Mouse (Mus musculus): ENCODE results near the gene Cfap44.

Cfap44 gene

DNA sequence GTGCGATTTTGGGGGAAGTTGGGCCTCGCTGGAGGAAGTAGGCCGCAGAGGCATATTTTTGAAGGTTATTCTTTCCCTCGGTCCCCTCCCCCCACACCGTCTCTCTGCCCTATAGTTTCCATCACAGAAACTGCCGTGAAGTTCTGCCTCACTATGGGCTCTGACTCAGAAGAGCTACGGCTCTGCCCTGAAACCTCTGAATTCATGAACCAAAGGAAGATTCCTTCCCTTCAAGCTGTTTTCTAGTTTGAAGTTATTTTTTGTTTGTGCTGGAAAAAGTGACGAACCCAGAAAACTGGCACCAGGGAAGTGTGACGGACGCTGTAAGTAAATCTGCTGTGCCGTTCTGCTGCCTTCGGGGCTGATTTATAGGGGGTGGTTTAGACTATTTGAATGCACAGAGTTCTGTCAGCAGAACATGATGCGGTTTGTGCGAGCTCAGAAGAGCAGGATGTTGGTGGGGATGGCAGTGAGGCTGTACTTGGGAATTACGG is 102.4 kb downstream of the Cfap44 start:
- DNase-seq (ENCODE audit: low spot score) = no peak

GRCm38 (mm10) chr16:44498447-44498846 is 103.9 kb downstream of the Cfap44 start:
- DNase-seq (ENCODE audit: low spot score) = no peak

GRCm38 (mm10) chr16:44501783-44502182 is 107.2 kb downstream of the Cfap44 start:
- no peak for DNase-seq (ENCODE audit: low spot score)

- no peak for DNase-seq (ENCODE audit: low spot score)
These were observed 107.7 kb downstream of the Cfap44 start for GRCm38 (mm10) chr16:44502325-44502724.

GRCm38 (mm10) chr16:44502895-44503575 is 108.4 kb downstream of the Cfap44 start:
- no peak for DNase-seq (ENCODE audit: low spot score)

DNA sequence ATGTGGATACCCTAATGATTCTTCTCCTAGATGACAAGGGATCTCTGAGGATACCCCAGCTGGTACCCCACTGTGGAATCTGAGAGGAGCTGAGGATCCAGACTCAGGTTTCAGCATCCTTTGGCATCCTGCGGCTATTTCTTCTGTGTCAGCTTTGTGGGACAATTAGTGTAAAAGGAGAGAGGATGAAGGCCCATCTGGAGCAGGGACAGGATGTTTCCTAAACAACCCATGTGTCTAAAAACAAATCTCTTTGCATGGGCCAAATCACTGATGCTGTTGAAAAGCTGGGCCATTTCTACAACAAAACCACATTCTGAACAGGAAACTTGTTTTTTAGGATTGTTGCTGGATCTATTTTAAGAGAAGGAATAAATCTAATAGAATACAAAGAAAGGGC is 110.6 kb downstream of the Cfap44 start:
- DNase-seq (ENCODE audit: low spot score) = no peak

GRCm38 (mm10) chr16:44507027-44507929 is 112.7 kb downstream of the Cfap44 start:
- no peak for DNase-seq (ENCODE audit: low spot score)

DNA sequence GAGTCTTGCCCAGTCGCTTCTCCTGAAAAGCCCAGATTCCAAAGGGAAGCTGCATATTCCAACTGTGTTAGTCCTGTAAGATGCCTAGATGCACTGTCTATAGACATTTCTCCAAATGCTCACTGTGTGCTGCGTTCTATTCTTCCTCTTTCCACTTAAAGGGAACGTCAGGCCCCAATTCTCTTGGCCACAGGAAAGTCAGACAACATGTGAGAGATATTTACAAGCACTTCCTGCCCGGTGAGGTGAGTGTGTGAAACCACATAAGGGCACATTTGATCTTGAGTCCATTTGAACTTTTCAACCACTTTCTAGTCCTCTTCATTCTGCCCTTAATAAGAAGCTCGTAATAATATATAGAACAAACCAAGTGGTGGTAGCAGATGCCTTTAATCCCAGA is 113.4 kb downstream of the Cfap44 start:
- no peak for DNase-seq (ENCODE audit: low spot score)

DNA sequence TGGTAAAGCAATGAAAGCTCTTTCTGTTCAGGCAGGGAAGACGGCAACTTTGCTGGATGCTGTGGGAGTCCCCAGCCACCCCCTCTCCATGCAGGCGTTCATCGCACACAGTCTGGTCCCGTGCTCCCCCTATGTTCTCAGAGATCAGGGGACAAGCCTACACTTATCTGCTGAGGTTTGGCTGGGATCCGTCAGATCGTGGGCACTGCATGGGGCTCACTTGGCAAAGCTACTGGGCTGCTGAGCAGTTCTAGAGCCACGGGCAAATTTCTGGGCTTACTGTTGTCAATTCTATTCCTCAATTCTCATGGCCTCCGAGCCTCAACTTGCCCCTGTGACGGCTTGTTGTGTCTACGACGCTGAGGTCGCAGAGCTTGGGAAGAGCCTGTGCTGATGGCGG is 114.2 kb downstream of the Cfap44 start:
- no peak for DNase-seq (ENCODE audit: low spot score)

DNA sequence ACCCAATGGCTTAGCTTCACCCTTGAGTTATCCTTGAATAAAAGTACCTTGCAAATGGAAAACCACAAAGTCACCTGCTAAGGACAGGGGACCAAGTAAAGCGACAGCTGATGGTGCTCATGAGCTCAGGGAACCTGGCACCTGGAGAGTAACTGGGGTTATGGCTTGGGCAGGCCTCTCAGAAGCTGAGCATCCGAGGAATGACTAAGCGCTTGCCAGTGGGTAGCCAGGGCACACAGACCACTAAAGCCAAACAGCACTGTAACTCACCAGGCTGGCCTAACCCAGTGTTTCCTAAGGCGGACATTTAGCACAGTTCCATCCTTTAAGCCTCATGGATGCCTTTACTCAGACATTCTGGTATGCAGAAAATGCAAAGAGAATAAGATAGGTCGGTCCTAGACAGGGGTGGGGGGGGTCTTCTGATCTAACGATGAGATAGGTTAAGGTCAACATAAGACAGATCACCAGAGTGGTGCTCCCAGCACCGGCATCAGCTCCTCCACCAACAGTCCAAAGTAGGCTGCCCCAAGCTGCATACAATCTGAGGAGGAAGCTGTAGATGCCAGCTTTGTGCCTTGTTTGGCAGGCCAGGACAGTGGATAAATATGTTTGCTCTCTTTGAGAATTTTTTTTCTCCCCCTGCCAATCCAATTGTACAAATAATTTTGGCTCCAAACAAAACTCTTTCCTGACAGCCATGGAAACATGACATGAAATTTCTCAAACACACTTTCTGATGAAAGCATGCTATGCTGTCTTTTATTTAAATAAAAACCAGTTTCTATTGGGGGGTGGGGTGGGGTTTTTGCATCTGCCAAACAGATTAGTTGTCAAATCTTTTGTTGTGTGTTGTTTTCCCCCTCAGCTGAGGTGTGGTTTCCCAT is 115.1 kb downstream of the Cfap44 start:
- no peak for DNase-seq (ENCODE audit: low spot score)

DNA sequence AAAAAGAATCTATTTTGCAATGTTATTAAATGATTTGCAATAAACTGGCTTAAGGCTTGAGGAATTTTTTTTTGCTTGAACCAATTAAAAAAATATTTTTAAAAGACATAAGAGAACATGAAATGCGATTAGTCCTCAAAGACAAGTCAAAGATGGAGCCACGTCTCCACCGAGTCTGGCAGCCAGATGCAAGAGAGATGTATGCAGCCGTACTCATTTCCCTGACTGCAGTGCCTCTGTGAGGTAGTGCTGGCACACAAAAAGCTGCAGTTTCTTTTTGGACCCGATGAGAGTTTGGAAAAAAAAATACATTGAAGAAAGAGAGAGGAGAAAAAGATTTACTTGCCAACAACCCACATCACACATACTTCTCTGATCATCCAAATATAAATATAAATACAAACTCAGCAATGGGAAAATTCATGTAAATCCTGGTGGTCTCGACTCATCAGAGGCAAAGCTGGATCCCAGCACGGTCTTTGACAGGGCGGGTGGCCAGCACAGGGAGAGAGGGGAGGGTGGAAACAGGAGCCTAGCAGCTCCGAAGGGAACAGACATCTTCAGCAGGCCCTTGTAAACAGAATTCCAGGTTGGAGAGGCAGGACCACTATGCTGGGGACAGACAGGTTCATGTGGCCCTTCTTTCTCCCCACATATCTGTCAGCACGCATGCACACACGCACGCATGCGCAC is 116.1 kb downstream of the Cfap44 start:
- DNase-seq (ENCODE audit: low spot score) = no peak

DNA sequence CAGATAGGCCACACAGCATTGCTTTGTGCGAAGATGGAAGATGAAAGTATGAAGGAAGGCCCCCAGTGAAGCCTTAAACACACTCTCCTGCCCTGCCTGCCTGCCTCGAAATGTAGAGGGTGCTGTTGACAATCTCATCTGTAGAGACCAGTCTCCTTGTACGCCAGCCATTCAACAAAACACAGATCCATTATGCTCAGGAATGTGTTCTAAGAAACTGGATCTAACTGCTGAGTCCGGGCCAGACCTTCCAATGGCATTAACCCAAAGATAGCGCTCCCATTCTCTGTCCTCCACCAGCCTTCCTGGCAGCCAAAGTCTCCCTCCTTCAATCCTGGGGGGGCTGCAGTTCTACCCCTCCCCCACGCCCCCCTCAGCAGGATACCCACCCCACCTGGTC is 121.9 kb downstream of the Cfap44 start:
- no peak for DNase-seq (ENCODE audit: low spot score)

DNA sequence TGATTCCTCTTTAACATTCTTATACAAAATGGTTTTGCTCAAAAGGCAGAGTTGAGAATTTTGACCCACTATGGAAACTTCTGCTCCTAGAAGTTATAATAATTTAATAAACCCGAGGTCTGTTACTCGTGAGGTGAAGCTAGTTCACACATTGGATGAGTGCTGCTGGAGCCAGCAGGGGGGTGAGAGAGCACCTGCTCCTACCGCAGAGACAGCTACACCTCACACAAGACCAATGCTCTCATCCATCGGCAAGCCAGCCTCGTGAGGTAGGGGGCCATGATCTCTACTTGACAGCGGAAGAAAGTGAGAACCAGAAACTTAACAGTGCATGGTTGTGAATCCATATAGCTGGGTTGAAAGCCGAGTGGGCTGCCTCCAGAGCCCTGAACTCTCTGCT is 129.0 kb downstream of the Cfap44 start:
- DNase-seq (ENCODE audit: low spot score) = no peak

- no peak for DNase-seq (ENCODE audit: low spot score)
These were observed 131.4 kb downstream of the Cfap44 start for GRCm38 (mm10) chr16:44526044-44526443.

DNA sequence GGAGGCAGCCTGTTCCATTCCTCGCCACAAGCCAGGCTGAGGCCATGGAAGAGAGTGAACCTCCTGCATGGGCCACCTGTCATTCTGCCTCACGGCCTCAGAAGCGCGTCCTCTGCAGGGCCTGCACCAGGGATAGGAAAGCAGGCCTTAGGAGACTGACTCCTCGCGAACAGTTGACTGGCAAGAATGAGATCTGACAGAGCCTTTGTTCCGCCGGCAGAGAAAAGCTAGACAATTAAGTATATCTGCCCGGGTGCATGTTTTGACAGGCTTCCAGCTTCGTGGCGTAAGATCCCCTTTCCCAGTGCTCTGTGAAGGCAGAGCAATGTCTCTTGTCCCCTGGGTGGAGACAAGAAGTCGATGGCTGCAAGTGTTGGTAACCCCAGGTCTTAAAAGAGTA is 132.1 kb downstream of the Cfap44 start:
- no peak for DNase-seq (ENCODE audit: low spot score)

DNA sequence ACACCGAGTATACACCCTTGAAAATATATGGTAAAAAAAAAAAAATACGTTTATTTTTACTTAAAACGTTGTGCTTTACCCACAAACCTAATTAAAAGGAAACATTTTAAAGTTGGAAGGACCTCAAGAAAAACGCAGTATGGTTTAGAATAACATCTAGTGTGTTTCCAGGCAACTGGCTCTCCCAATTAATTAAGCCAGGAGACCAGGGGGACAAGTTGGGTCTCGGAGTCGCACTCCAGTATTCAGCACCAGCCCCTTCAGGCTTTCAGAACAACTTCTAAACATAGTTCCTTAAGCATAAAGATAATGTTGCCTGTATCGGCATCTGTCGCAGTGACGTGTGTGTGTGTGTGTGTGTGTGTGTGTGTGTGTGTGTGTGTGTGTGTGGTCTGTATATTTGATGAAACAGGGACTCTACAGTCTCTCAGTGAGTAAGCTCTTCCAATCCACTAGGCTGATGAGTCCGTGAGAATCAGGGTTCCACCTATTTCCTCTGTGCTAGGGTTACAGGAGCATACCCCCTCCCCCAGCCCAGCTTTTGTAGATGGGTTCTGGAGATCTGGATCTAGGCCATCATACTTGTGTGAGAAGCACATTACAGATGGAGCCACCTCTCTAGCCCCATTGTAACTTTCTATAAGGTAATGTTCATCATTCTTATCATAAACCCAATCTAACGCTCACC is 132.8 kb downstream of the Cfap44 start:
- DNase-seq (ENCODE audit: low spot score) = no peak

GRCm38 (mm10) chr16:44528955-44529354 is 134.4 kb downstream of the Cfap44 start:
- DNase-seq (ENCODE audit: low spot score) = no peak

GRCm38 (mm10) chr16:44529691-44530090 is 135.1 kb downstream of the Cfap44 start:
- no peak for DNase-seq (ENCODE audit: low spot score)

DNA sequence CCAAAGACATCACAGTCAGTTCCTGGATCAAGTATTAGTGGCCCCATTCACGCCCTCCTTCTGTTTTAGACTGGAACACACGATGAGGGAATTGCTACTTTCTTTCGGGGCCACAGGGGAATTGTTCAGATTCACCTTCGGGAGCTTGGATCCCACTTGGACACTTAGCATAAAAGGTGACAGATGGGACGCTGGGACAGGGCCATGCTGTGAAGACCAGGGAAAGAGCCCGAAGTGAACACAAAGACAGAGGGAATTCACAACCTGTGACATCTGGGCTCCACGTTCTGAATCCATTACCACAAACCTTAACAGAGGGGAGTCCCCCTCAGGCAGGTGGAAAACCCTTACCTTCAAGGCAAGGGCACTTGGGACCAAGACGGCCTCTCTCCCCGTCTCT is 135.6 kb downstream of the Cfap44 start:
- no peak for DNase-seq (ENCODE audit: low spot score)

- DNase-seq (ENCODE audit: low spot score) = no peak
These were observed 136.2 kb downstream of the Cfap44 start for GRCm38 (mm10) chr16:44530829-44531228.

DNA sequence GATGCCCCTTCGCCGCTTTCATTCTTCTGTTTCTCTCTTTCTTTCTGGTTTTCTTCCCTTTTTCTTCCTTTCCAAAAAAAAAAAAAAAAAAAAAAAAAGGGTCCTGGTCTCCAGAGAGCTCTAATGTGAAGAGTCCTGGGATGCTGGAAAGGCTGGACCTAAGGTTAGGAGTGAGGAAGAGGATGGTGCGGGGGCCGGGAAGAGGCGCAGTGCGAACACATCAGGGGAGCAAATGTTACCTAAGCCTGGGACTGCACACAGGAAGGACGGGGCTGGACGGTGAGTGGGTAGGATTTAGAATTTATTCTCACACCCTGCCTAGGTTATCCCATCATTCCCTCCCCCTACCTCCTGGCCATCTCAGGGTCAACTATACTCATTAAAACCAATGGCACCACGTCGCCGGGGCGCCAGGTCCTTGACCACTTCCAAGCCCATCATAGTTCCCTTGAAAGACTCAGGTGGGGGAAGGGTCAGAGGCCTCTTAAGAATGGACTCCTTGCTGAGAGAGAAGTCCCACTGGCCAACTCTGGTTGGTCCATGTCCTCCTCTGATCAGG is 136.7 kb downstream of the Cfap44 start:
- DNase-seq (ENCODE audit: low spot score) = no peak

All from spleen, adult 12 weeks (tissue).